Mouse (Mus musculus) heart, postnatal 0 days (tissue): Measurements from ENCODE around the gene Slit2.

Experiments used
- CTCF ChIP-seq: IDR thresholded peaks from 2 replicates; pipeline ENCODE4 v1.5.1; 2016; ENCODE audit warnings: antibody characterized with exemption, control low read depth, low read depth
- EP300 ChIP-seq: IDR thresholded peaks from 2 replicates; pipeline ENCODE4 v1.6.1; 2016; ENCODE audit warnings: antibody characterized with exemption, low read depth

GRCm38 (mm10) chr5:48234728-48235127 is 251.8 kb downstream of the Slit2 start:
- no peak for TF ChIP-seq CTCF
- no peak for TF ChIP-seq EP300
